Mouse (Mus musculus) forebrain, embryonic 16.5 days (tissue): ENCODE results near the gene Hsf3. TPM values are rescaled to one million over a fixed set of nuclear protein-coding genes. Genes with fewer than 3 reads are reported as not detected.
"Not testable (repeated sequence)": the region's sequence is repeated elsewhere in the genome, so short reads cannot be mapped to it uniquely, and the experiment has no call there.

Experiments used
- ATAC-seq: fragments of 200-750 bp; cut with Nextera tagmentation; 2 replicates; pipeline ENCODE4 v1.8.0; 2017; ENCODE audit warnings: mild to moderate bottlenecking, moderate library complexity
- H3K27ac ChIP-seq: fragments of 300-500 bp; sonication (generic); 2 replicates; pipeline ENCODE4 v1.5.1; 2014; ENCODE audit warnings: low read length, control low read depth
- H3K27me3 ChIP-seq: fragments of 300-500 bp; sonication (generic); replicated peaks from 2 replicates; pipeline ENCODE4 v1.6.1; 2014; ENCODE audit warnings: low read length; ENCODE audit not compliant: control insufficient read depth, insufficient read depth
- H3K36me3 ChIP-seq: fragments of 300-500 bp; sonication (generic); 2 replicates; pipeline ENCODE4 v1.6.1; 2014; ENCODE audit not compliant: control insufficient read depth, insufficient read depth
- H3K4me1 ChIP-seq: fragments of 300-500 bp; sonication (generic); replicated peaks from 2 replicates; pipeline ENCODE4 v1.6.1; 2014; ENCODE audit warnings: low read length; ENCODE audit not compliant: control insufficient read depth, insufficient read depth
- H3K4me2 ChIP-seq: fragments of 300-500 bp; sonication (generic); 2 replicates; pipeline ENCODE4 v1.6.1; 2014; ENCODE audit warnings: mild to moderate bottlenecking, low read length, control low read depth
- H3K4me3 ChIP-seq: fragments of 300-500 bp; sonication (generic); replicated peaks from 2 replicates; pipeline ENCODE4 v1.5.1; 2014; ENCODE audit warnings: mild to moderate bottlenecking, low read length, control low read depth
- H3K9ac ChIP-seq: fragments of 300-500 bp; sonication (generic); replicated peaks from 2 replicates; pipeline ENCODE4 v1.6.1; 2014; ENCODE audit warnings: low read depth, low read length, control low read depth
- H3K9me3 ChIP-seq: fragments of 300-500 bp; sonication (generic); 2 replicates; pipeline ENCODE4 v1.6.1; 2016; ENCODE audit warnings: low read length; ENCODE audit not compliant: control insufficient read depth
- WGBS: fragments of 180-500 bp; shearing (Covaris S2); extraction: QIAGEN DNeasy Blood & Tissue Kit; methylation state at CpG from one replicate; pipeline ENCODE4 v1.1.7; 2014; 5-methylcytosine and 5-hydroxymethylcytosine counted together
- polyA plus RNA-seq: library from polyadenylated mRNA; unstranded; fragments of >200 nt; fragmentation: Nextera tagmentation; extraction: Ambion mirVana; gene quantifications from 2 replicates; pipeline ENCODE4 v1.2.1, GENCODE M21; 2015

Hsf3 gene
- polyA plus RNA-seq, result not detected in 2 replicates

- no peaks in the 10 kb centered on the region for H3K9me3 ChIP-seq
- no peaks in the 10 kb centered on the region for H3K27me3 ChIP-seq
- H3K27ac ChIP-seq, result no peak within 1 kb of the TSS
- WGBS, result 20% methylated on average over 9 of the region's 9 CpGs
- H3K4me2 ChIP-seq, result 0 out of 2 replicates have a peak within 1 kb of the TSS, but pooled peaks have one; percentile 16
- 0 out of 2 replicates have a peak within 1 kb of the TSS, but pooled peaks have one; percentile 10 for H3K4me3 ChIP-seq
- no peak for ATAC-seq
- no peaks in the 10 kb centered on the region for H3K36me3 ChIP-seq
- H3K9ac ChIP-seq, result no peak within 1 kb of the TSS
- no peaks in the 10 kb centered on the region for H3K4me1 ChIP-seq
These were observed at the start of gene Hsf3 for GRCm38 (mm10) chrX:96456201-96456963. Hsf3 (minus strand) TSS chrX:96456294.

GRCm38 (mm10) chrX:96501580-96501979 lies 45.5 kb upstream of the Hsf3 start:
- Histone ChIP-seq H3K9me3 (no peaks in the 10 kb centered on the region), H3K36me3 (no peaks in the 10 kb centered on the region)

GRCm38 (mm10) chrX:96455149-96455548 lies 945 bp downstream of the Hsf3 start, which contains the start of gene Heph:
Heph (plus strand) TSS chrX:96455359.
- WGBS, result 60% methylated on average over 2 of the region's 2 CpGs
- no peak within 1 kb of the TSS for H3K27ac ChIP-seq
- no peaks in the 10 kb centered on the region for H3K27me3 ChIP-seq
- no peaks in the 10 kb centered on the region for H3K9me3 ChIP-seq
- H3K9ac ChIP-seq, result no peak within 1 kb of the TSS
- no peaks in the 10 kb centered on the region for H3K36me3 ChIP-seq
- H3K4me1 ChIP-seq, result no peaks in the 10 kb centered on the region
- no peak within 1 kb of the TSS for H3K4me3 ChIP-seq
- ATAC-seq, result no peak
- H3K4me2 ChIP-seq, result 0 out of 2 replicates have a peak within 1 kb of the TSS, but pooled peaks have one; percentile 16

More at GRCm38 (mm10) chrX:96501580-96501979, 45.5 kb upstream of the Hsf3 start:
- whole genome bisulfite sequencing, result 59% methylated on average over 1 of the region's 1 CpGs
- Histone ChIP-seq H3K4me3 (no peak overlapping the region), H3K4me2 (no peak overlapping the region), H3K27ac (no peak overlapping the region), H3K9ac (no peak overlapping the region), H3K4me1 (no peaks in the 10 kb centered on the region), H3K27me3 (no peaks in the 10 kb centered on the region)
- ATAC-seq, result no peak

GRCm38 (mm10) chrX:96419383-96419782 lies 36.7 kb downstream of the Hsf3 start:
- Histone ChIP-seq H3K9ac (no peak overlapping the region), H3K9me3 (no peaks in the 10 kb centered on the region), H3K27me3 (no peaks in the 10 kb centered on the region), H3K4me2 (no peak overlapping the region), H3K4me3 (no peak overlapping the region), H3K36me3 (no peaks in the 10 kb centered on the region), H3K27ac (no peak overlapping the region), H3K4me1 (no peaks in the 10 kb centered on the region)
- no peak for ATAC-seq

- no peaks in the 10 kb centered on the region for H3K4me1 ChIP-seq
- no peaks in the 10 kb centered on the region for H3K9me3 ChIP-seq
- 41% methylated on average over 1 of the region's 1 CpGs for WGBS
- H3K27ac ChIP-seq, result no peak overlapping the region
- no peak for ATAC-seq
- no peak overlapping the region for H3K9ac ChIP-seq
- H3K4me2 ChIP-seq, result no peak overlapping the region
- no peaks in the 10 kb centered on the region for H3K36me3 ChIP-seq
- H3K27me3 ChIP-seq, result no peaks in the 10 kb centered on the region
- no peak overlapping the region for H3K4me3 ChIP-seq
These were observed 38.4 kb downstream of the Hsf3 start for GRCm38 (mm10) chrX:96417733-96418132.

- H3K4me2 ChIP-seq, result no peak overlapping the region
- H3K9me3 ChIP-seq, result no peaks in the 10 kb centered on the region
- H3K27me3 ChIP-seq, result no peaks in the 10 kb centered on the region
- H3K4me1 ChIP-seq, result no peaks in the 10 kb centered on the region
- ATAC-seq, result no peak
- H3K36me3 ChIP-seq, result no peaks in the 10 kb centered on the region
- WGBS, result 95% methylated on average over 1 of the region's 1 CpGs
- H3K9ac ChIP-seq, result no peak overlapping the region
- H3K4me3 ChIP-seq, result no peak overlapping the region
- H3K27ac ChIP-seq, result no peak overlapping the region
These were observed 39.1 kb downstream of the Hsf3 start for GRCm38 (mm10) chrX:96416970-96417369.

GRCm38 (mm10) chrX:96415351-96415750 lies 40.7 kb downstream of the Hsf3 start:
- not testable (repeated sequence) for H3K27ac ChIP-seq, H3K9me3 ChIP-seq, H3K27me3 ChIP-seq, H3K36me3 ChIP-seq, H3K9ac ChIP-seq, H3K4me1 ChIP-seq, ATAC-seq, H3K4me3 ChIP-seq, H3K4me2 ChIP-seq
- WGBS, result 82% methylated on average over 4 of the region's 4 CpGs

GRCm38 (mm10) chrX:96339108-96339507 lies 117.0 kb downstream of the Hsf3 start:
- H3K27me3 ChIP-seq, result no peaks in the 10 kb centered on the region
- no peaks in the 10 kb centered on the region for H3K4me1 ChIP-seq
- H3K4me2 ChIP-seq, result no peak overlapping the region
- 77% methylated on average over 2 of the region's 2 CpGs for WGBS
- H3K27ac ChIP-seq, result no peak overlapping the region
- no peak for ATAC-seq
- H3K9me3 ChIP-seq, result no peaks in the 10 kb centered on the region
- no peak overlapping the region for H3K9ac ChIP-seq
- H3K36me3 ChIP-seq, result no peaks in the 10 kb centered on the region
- no peak overlapping the region for H3K4me3 ChIP-seq

GRCm38 (mm10) chrX:96329764-96330163 lies 126.3 kb downstream of the Hsf3 start:
- Histone ChIP-seq H3K4me1 (no peaks in the 10 kb centered on the region), H3K4me3 (no peak overlapping the region), H3K9ac (no peak overlapping the region), H3K9me3 (no peaks in the 10 kb centered on the region), H3K27ac (no peak overlapping the region), H3K36me3 (no peaks in the 10 kb centered on the region), H3K27me3 (no peaks in the 10 kb centered on the region), H3K4me2 (no peak overlapping the region)
- ATAC-seq, result no peak
- 56% methylated on average over 4 of the region's 4 CpGs for WGBS
